Comparison of ENCODE assay signal across 8 mouse cellular contexts in genomic region chr5:139353496-139353895, GRCm38 (mm10). TPM values are rescaled to one million over a fixed set of nuclear protein-coding genes. Genes with fewer than 3 reads are reported as not detected.
DNase-seq lines count a peak whose midpoint lies in the region.

No protein-coding gene starts in this region.

- intact Hi-C loops in gastrocnemius, postnatal 14 days (cut with DNase I; ENCODE audit: low total_unique reads) = no loop called here

- DNase-seq in gastrocnemius, postnatal 10 days = peak; percentile 35
- DNase-seq in gastrocnemius, postnatal 14 days = no peak
- peak; percentile 74 for DNase-seq in A20 (ENCODE audit: low read depth, low spot score)
- peak; percentile 48 for DNase-seq in c-Kit-negative CD71-positive TER-119-positive erythroid progenitor cells, embryonic 14.5 days (ENCODE audit: low read depth, low spot score)
- DNase-seq in lung, postnatal 36 days = peak; percentile 43
- DNase-seq in cerebellum, adult 9-11 months = no peak
- no peak for DNase-seq in gastrocnemius, adult 18-20 months (ENCODE audit: low spot score)
- no peak for DNase-seq in layer of hippocampus, postnatal 36 days

RNA-seq across cellular contexts. Expression of gene Cyp2w1, which starts 1.1 kb away (rescaled TPM):
- not detected for total RNA-seq in gastrocnemius, postnatal 10 days (2021)
- total RNA-seq in gastrocnemius, postnatal 14 days (2021) = not detected
- total RNA-seq in gastrocnemius, adult 18-20 months (2021) = not detected
- not detected for total RNA-seq in layer of hippocampus, postnatal 36 days (2021)

RNA-seq across cellular contexts. Expression of gene Cox19, which starts 2.3 kb away (rescaled TPM):
- total RNA-seq in gastrocnemius, postnatal 10 days (2021) = 10 to 100 TPM; 72.0 to 76.4 TPM
- 10 to 100 TPM; 58.6 to 79.3 TPM for total RNA-seq in gastrocnemius, postnatal 14 days (2021)
- 10 to 100 TPM; 55.0 to 68.4 TPM for total RNA-seq in gastrocnemius, adult 18-20 months (2021)
- 10 to 100 TPM; 68.6 to 76.3 TPM for total RNA-seq in layer of hippocampus, postnatal 36 days (2021)

RNA-seq across cellular contexts. Expression of gene Gpr146, which starts 24.0 kb away (rescaled TPM):
- 10 to 100 TPM; 13.0 to 19.0 TPM for total RNA-seq in gastrocnemius, postnatal 10 days (2021)
- 10 to 100 TPM; 17.2 to 26.0 TPM for total RNA-seq in gastrocnemius, postnatal 14 days (2021)
- total RNA-seq in gastrocnemius, adult 18-20 months (2021) = 10 to 100 TPM; 21.8 to 28.9 TPM
- total RNA-seq in layer of hippocampus, postnatal 36 days (2021) = 10 to 100 TPM; 11.0 to 13.1 TPM

RNA-seq across cellular contexts. Expression of gene Adap1, which starts 28.1 kb away (rescaled TPM):
- total RNA-seq in gastrocnemius, postnatal 10 days (2021) = 1 to 10 TPM; 2.2 to 2.6 TPM
- 1 to 10 TPM in 1 of 2 experiments, under 1 TPM in 1; 0.78 to 2.0 TPM for total RNA-seq in gastrocnemius, postnatal 14 days (2021)
- total RNA-seq in gastrocnemius, adult 18-20 months (2021) = 1 to 10 TPM in 1 of 2 experiments, under 1 TPM in 1; 0.66 to 1.4 TPM
- 100 to 1,000 TPM; 179 to 185 TPM for total RNA-seq in layer of hippocampus, postnatal 36 days (2021)

RNA-seq across cellular contexts. Expression of gene C130050O18Rik, which starts 51.6 kb away (rescaled TPM):
- 1 to 10 TPM; 1.0 to 1.5 TPM for total RNA-seq in gastrocnemius, postnatal 10 days (2021)
- total RNA-seq in gastrocnemius, postnatal 14 days (2021) = under 1 TPM; 0.39 to 0.60 TPM
- total RNA-seq in gastrocnemius, adult 18-20 months (2021) = under 1 TPM; 0.12 to 0.21 TPM
- under 1 TPM in 1 of 2 experiments, not detected in 1; 0.20 TPM for total RNA-seq in layer of hippocampus, postnatal 36 days (2021)

Comparison
In these comparisons a context has a peak if more than half of its experiments do, and no peak if none do; other contexts are left out.
1. DNase-seq: peak in gastrocnemius, postnatal 10 days (single experiment), A20 (single experiment), c-Kit-negative CD71-positive TER-119-positive erythroid progenitor cells, embryonic 14.5 days (single experiment) and lung, postnatal 36 days (single experiment); none in gastrocnemius, postnatal 14 days (single experiment), cerebellum, adult 9-11 months (single experiment), gastrocnemius, adult 18-20 months (single experiment) and layer of hippocampus, postnatal 36 days (0 of 2).